Mouse (Mus musculus) gastrocnemius, adult 8-10 months (tissue): ENCODE measurements around the gene Pigq. TPM values are rescaled to one million over a fixed set of nuclear protein-coding genes. Genes with fewer than 3 reads are reported as not detected.

Experiments
- DNase-seq, 2 experiments: peaks; one replicate each; pipeline ENCODE4 v3.0.0; 2022; ENCODE audit warnings: low spot score in 2 of 2
- total RNA-seq, 4 experiments: library from RNA; stranded (reverse); gene quantifications; 2 replicates each; pipeline ENCODE4 v1.2.4; 2022

Pigq gene
- total RNA-seq, 4 experiments from 2014 or later, result 18.1 to 21.0 (median 18.8) TPM

GRCm38 (mm10) chr17:25883824-25884223 lies 60.9 kb downstream of the Pigq start:
- DNase-seq, result no peak

- no peak for DNase-seq
Observed at GRCm38 (mm10) chr17:25883268-25883667, 61.5 kb downstream of the Pigq start.

GRCm38 (mm10) chr17:25882306-25882705 lies 62.4 kb downstream of the Pigq start:
- no peak for DNase-seq

GRCm38 (mm10) chr17:25881691-25882090 lies 63.0 kb downstream of the Pigq start:
- DNase-seq, result no peak

- no peak for DNase-seq
Observed at GRCm38 (mm10) chr17:25880913-25881641, 63.7 kb downstream of the Pigq start.

- DNase-seq, result no peak
Observed at GRCm38 (mm10) chr17:25880196-25880910, 64.4 kb downstream of the Pigq start, which contains the start of gene Wfikkn1. Wfikkn1 (minus strand) TSS chr17:25880858.

GRCm38 (mm10) chr17:25879750-25880149 lies 65.0 kb downstream of the Pigq start:
- DNase-seq, result no peak

- DNase-seq, result no peak
Observed at GRCm38 (mm10) chr17:25879261-25879660, 65.5 kb downstream of the Pigq start.

- no peak for DNase-seq
Observed at GRCm38 (mm10) chr17:25878611-25879180, 66.0 kb downstream of the Pigq start.

GRCm38 (mm10) chr17:25877741-25878610 lies 66.8 kb downstream of the Pigq start:
- no peak for DNase-seq

GRCm38 (mm10) chr17:25877025-25877424 lies 67.7 kb downstream of the Pigq start:
- DNase-seq, result no peak

Other genes starting within 250 kb of the Pigq start
- gene Gng13, start 227.8 kb downstream of the Pigq start, total RNA-seq, result not detected
- 1 to 10 TPM in 1 of 4 experiments, under 1 TPM in 3; 0.87 to 1.4 (median 0.94) TPM for gene Chtf18, start 217.5 kb downstream of the Pigq start, total RNA-seq
- 1 to 10 TPM; 2.4 to 3.5 (median 3.1) TPM for gene Rpusd1, start 217.3 kb downstream of the Pigq start, total RNA-seq
- gene Mslnl, start 208.9 kb downstream of the Pigq start, total RNA-seq, result not detected
- under 1 TPM in 2 of 4 experiments, not detected in 2; 0.13 TPM for gene Msln, start 190.6 kb downstream of the Pigq start, total RNA-seq
- 10 to 100 TPM; 24.4 to 29.6 (median 26.5) TPM for gene Narfl, start 171.2 kb downstream of the Pigq start, total RNA-seq
- gene Haghl, start 159.3 kb downstream of the Pigq start, total RNA-seq, result 10 to 100 TPM in 3 of 4 experiments, 1 to 10 TPM in 1; 9.4 to 12.1 (median 10.1) TPM
- gene Ccdc78, start 158.4 kb downstream of the Pigq start, total RNA-seq, result not detected
- gene Fam173a, start 152.0 kb downstream of the Pigq start, total RNA-seq, result 10 to 100 TPM; 46.3 to 53.3 (median 47.6) TPM
- gene AC134908.4, start 149.3 kb downstream of the Pigq start, total RNA-seq, result 1 to 10 TPM in 1 of 4 experiments, not detected in 3; 1.2 TPM
- gene Metrn, start 147.8 kb downstream of the Pigq start, total RNA-seq, result 10 to 100 TPM; 39.6 to 52.1 (median 46.8) TPM
- 1 to 10 TPM in 1 of 4 experiments, under 1 TPM in 3; 0.27 to 1.0 (median 0.71) TPM for gene Fbxl16, start 135.9 kb downstream of the Pigq start, total RNA-seq
- gene Wdr24, start 121.3 kb downstream of the Pigq start, total RNA-seq, result 10 to 100 TPM in 3 of 4 experiments, 1 to 10 TPM in 1; 9.8 to 13.2 (median 11.7) TPM
- gene Jmjd8, start 116.1 kb downstream of the Pigq start, total RNA-seq, result 10 to 100 TPM; 11.0 to 13.0 (median 11.4) TPM
- gene Stub1, start 111.5 kb downstream of the Pigq start, total RNA-seq, result 100 to 1,000 TPM in 1 of 4 experiments, 10 to 100 TPM in 3; 87.3 to 101 (median 91.1) TPM
- gene Rhbdl1, start 107.6 kb downstream of the Pigq start, total RNA-seq, result 10 to 100 TPM in 3 of 4 experiments, 1 to 10 TPM in 1; 9.5 to 18.5 (median 16.7) TPM
- 10 to 100 TPM in 2 of 4 experiments, 1 to 10 TPM in 2; 9.1 to 15.3 (median 12.3) TPM for gene Gm20683, start 103.2 kb downstream of the Pigq start, total RNA-seq
- gene Rhot2, start 100.1 kb downstream of the Pigq start, total RNA-seq, result 10 to 100 TPM; 63.3 to 72.7 (median 68.0) TPM
- 1 to 10 TPM in 1 of 4 experiments, under 1 TPM in 3; 0.36 to 1.6 (median 0.84) TPM for gene Wdr90, start 83.4 kb downstream of the Pigq start, total RNA-seq
- gene Mcrip2, start 76.2 kb downstream of the Pigq start, total RNA-seq, result 100 to 1,000 TPM in 1 of 4 experiments, 10 to 100 TPM in 3; 87.4 to 108 (median 92.5) TPM
- gene Mettl26, start 69.9 kb downstream of the Pigq start, total RNA-seq, result 10 to 100 TPM; 27.4 to 42.1 (median 31.3) TPM
- under 1 TPM; 0.15 to 0.62 (median 0.38) TPM for gene Wfikkn1, start 64.1 kb downstream of the Pigq start, total RNA-seq
- 10 to 100 TPM in 3 of 4 experiments, 1 to 10 TPM in 1; 7.9 to 13.3 (median 12.7) TPM for gene Rab40c, start 25.2 kb downstream of the Pigq start, total RNA-seq
- not detected for gene Nhlrc4, start within 50 bp of the Pigq start, total RNA-seq
- gene A930017K11Rik, start 7.6 kb upstream of the Pigq start, total RNA-seq, result not detected
- gene Capn15, start 40.9 kb upstream of the Pigq start, total RNA-seq, result 1 to 10 TPM; 2.9 to 5.0 (median 4.1) TPM
- 10 to 100 TPM; 71.4 to 85.9 (median 78.5) TPM for gene Rab11fip3, start 124.6 kb upstream of the Pigq start, total RNA-seq
- 1 to 10 TPM; 2.8 to 4.2 (median 2.8) TPM for gene Decr2, start 145.4 kb upstream of the Pigq start, total RNA-seq
- gene Nme4, start 150.7 kb upstream of the Pigq start, total RNA-seq, result 1 to 10 TPM; 1.9 to 4.0 (median 2.8) TPM
- gene Tmem8, start 168.4 kb upstream of the Pigq start, total RNA-seq, result 1 to 10 TPM; 2.6 to 4.1 (median 3.4) TPM
- 10 to 100 TPM; 62.7 to 72.1 (median 67.6) TPM for gene Mrpl28, start 178.6 kb upstream of the Pigq start, total RNA-seq
- 10 to 100 TPM; 15.4 to 19.8 (median 17.7) TPM for gene Axin1, start 193.8 kb upstream of the Pigq start, total RNA-seq